Mouse (Mus musculus): Measurements from ENCODE around the gene Ces1g. TPM values are rescaled to one million over a fixed set of nuclear protein-coding genes. Genes with fewer than 3 reads are reported as not detected.

Ces1g gene
- not detected in 2 replicates for polyA plus RNA-seq (2016; fragmentation: Nextera tagmentation; extraction: Ambion mirVana)

DNA sequence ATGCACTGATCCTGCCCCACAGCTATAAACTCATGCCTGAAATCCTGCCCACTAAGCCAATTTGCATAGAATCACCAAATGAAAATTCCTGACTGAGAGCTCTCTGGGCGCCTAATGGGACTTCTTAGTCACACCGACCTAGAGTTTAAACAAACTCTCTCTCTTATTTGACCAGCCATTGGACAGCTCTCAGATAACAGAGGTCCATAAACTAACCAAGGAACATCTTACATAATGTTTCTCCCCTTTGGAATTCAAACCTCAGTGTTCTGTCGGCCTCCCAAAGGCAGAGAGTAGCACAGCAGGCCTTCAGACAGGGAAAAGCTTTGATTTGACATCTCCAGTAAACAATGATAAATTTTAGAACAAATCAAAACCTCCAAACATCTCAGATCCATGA is at the start of gene Ces1g:
TSS of gene Ces1g (minus strand) at position 102 of the 400 bp plus-strand sequence.
- 60% methylated on average over 3 of the region's 3 CpGs for WGBS
- no peak for ATAC-seq (ENCODE audit: low FRiP score, low read depth)
- Histone ChIP-seq H3K27me3 (no peaks in the 10 kb centered on the region), H3K4me2 (replicated peaks) (no peak within 1 kb of the TSS), H3K27ac (replicated peaks) (no peak within 1 kb of the TSS), H3K4me1 (no peaks in the 10 kb centered on the region), H3K36me3 (no peaks in the 10 kb centered on the region), H3K4me3 (no peak within 1 kb of the TSS), H3K9me3 (no peaks in the 10 kb centered on the region), H3K9ac (replicated peaks) (no peak within 1 kb of the TSS)

GRCm38 (mm10) chr8:93379625-93380024 is 42.5 kb upstream of the Ces1g start, which contains the start of gene Ces1h:
Gene Ces1h, minus strand, starts transcription at chr8:93379725.
- Histone ChIP-seq H3K27ac (replicated peaks) (no peak within 1 kb of the TSS), H3K4me1 (no peaks in the 10 kb centered on the region), H3K9me3 (no peaks in the 10 kb centered on the region), H3K9ac (replicated peaks) (no peak within 1 kb of the TSS), H3K27me3 (no peaks in the 10 kb centered on the region), H3K36me3 (no peaks in the 10 kb centered on the region), H3K4me3 (no peak within 1 kb of the TSS), H3K4me2 (replicated peaks) (no peak within 1 kb of the TSS)
- no peak for ATAC-seq (ENCODE audit: low FRiP score, low read depth)
- 86% methylated on average over 4 of the region's 4 CpGs for WGBS

DNA sequence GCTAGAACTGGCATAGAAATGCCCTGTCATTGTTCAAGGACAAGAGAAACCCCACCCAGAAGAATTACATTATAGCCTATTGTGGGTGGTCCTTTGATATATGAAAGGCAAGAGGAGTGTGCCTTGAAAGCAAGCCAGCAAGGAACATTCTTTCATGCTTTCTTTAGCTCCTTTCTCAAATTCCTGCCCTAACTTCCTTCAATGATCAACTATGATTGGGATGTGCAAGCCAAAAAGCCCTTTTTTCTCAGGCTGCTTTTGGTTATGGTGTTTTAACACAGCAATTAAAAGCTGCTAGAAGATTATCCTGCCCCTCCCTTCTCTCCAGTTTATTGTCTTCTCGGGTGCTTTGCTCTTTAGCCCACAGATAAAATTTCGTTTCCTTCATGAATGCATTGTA is 32.4 kb upstream of the Ces1g start:
- Histone ChIP-seq H3K27me3 (no peaks in the 10 kb centered on the region), H3K9ac (replicated peaks) (no peak overlapping the region), H3K4me1 (peaks cover 5% of the 10 kb centered on the region; the same call in 1 of the 2 replicates), H3K9me3 (no peaks in the 10 kb centered on the region), H3K4me2 (replicated peaks) (no peak overlapping the region), H3K27ac (replicated peaks) (no peak overlapping the region), H3K36me3 (no peaks in the 10 kb centered on the region), H3K4me3 (no peak overlapping the region)
- no peak for ATAC-seq (ENCODE audit: low FRiP score, low read depth)
- WGBS: 25% methylated on average over 2 of the region's 2 CpGs

GRCm38 (mm10) chr8:93360113-93360512 is 23.0 kb upstream of the Ces1g start:
- H3K27ac ChIP-seq (replicated peaks): no peak overlapping the region
- H3K4me3 ChIP-seq: no peak overlapping the region
- H3K9me3 ChIP-seq: no peaks in the 10 kb centered on the region
- no peak overlapping the region for H3K4me2 ChIP-seq (replicated peaks)
- no peaks in the 10 kb centered on the region for H3K27me3 ChIP-seq
- no peak overlapping the region for H3K9ac ChIP-seq (replicated peaks)
- no peaks in the 10 kb centered on the region for H3K4me1 ChIP-seq
- no peaks in the 10 kb centered on the region for H3K36me3 ChIP-seq
- no peak for ATAC-seq (ENCODE audit: low FRiP score, low read depth)

DNA sequence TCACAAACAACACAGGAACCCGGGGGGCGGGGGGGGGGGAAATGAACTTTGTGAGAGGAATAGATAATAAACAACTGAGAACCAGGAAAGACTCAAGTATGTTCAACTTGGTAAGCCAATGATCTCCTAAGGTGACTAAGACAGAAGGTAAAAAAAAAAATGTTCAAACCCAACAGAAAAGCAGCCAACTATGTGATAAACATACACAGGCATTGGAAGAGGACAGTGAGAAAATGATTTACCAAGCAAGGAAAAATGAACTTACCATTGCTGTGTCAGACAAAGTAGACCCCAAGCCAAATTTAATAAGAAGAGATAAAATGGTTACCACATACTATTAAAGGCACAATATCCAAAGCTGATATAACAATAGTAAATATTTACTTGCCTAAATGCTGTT is 2.4 kb upstream of the Ces1g start:
- no peak overlapping the region for H3K4me3 ChIP-seq
- no peaks in the 10 kb centered on the region for H3K27me3 ChIP-seq
- no peaks in the 10 kb centered on the region for H3K4me1 ChIP-seq
- ATAC-seq (ENCODE audit: low FRiP score, low read depth): no peak
- 90% methylated on average over 2 of the region's 2 CpGs for WGBS
- no peak overlapping the region for H3K4me2 ChIP-seq (replicated peaks)
- H3K27ac ChIP-seq (replicated peaks): no peak overlapping the region
- H3K9me3 ChIP-seq: no peaks in the 10 kb centered on the region
- no peak overlapping the region for H3K9ac ChIP-seq (replicated peaks)
- H3K36me3 ChIP-seq: no peaks in the 10 kb centered on the region

DNA sequence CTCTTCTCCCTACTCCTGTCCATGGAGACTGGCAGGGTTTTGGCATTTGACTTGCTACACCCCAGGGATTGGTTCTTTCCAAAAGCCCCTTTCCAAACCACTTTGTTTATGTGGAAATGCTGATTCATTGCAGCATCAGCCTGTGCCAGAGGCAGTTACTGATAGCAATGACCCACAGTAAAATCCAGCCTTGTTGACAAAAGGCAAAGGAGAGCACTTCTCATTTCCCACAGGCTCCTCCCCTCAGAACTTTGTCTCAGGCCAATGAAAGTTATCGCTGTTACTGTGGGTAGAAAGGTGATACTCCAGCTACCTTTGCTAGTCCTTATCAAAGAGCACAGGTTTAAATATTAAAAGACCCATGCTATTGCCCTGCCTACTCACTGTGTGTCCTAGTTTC is 4.4 kb downstream of the Ces1g start:
- 86% methylated on average over 1 of the region's 1 CpGs for WGBS
- no peak for ATAC-seq (ENCODE audit: low FRiP score, low read depth)
- Histone ChIP-seq H3K36me3 (no peaks in the 10 kb centered on the region), H3K27me3 (no peaks in the 10 kb centered on the region), H3K4me3 (no peak overlapping the region), H3K27ac (replicated peaks) (no peak overlapping the region), H3K9ac (replicated peaks) (no peak overlapping the region), H3K4me1 (no peaks in the 10 kb centered on the region), H3K9me3 (no peaks in the 10 kb centered on the region), H3K4me2 (replicated peaks) (no peak overlapping the region)

DNA sequence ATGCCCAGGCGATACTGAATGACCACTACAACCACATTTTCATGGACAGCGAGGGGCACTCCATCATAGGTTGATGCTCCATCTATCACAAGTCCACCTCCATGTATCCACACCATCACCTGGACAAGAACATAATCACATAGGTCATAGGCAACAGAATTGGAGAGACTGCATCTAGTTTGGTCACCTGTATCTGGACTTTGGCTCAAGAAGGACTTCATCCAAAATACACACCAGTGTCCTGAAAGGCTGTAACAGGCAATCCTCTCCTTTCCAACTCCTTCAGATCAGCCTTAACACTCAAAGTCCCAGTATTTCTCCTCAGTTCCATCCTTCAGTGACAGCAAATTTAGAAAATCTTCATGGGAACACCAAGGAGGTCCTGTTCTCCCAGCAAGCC is 6.0 kb downstream of the Ces1g start:
- Histone ChIP-seq H3K27ac (replicated peaks) (no peak overlapping the region), H3K36me3 (no peaks in the 10 kb centered on the region), H3K4me2 (replicated peaks) (no peak overlapping the region), H3K9ac (replicated peaks) (no peak overlapping the region), H3K4me1 (no peaks in the 10 kb centered on the region), H3K9me3 (no peaks in the 10 kb centered on the region), H3K4me3 (no peak overlapping the region), H3K27me3 (no peaks in the 10 kb centered on the region)
- 91% methylated on average over 2 of the region's 2 CpGs for WGBS
- ATAC-seq (ENCODE audit: low FRiP score, low read depth): no peak

GRCm38 (mm10) chr8:93325123-93325522 is 12.0 kb downstream of the Ces1g start:
- no peak overlapping the region for H3K4me3 ChIP-seq
- 83% methylated on average over 2 of the region's 2 CpGs for WGBS
- H3K27ac ChIP-seq (replicated peaks): no peak overlapping the region
- no peaks in the 10 kb centered on the region for H3K9me3 ChIP-seq
- no peaks in the 10 kb centered on the region for H3K27me3 ChIP-seq
- ATAC-seq (ENCODE audit: low FRiP score, low read depth): no peak
- no peaks in the 10 kb centered on the region for H3K4me1 ChIP-seq
- H3K4me2 ChIP-seq (replicated peaks): no peak overlapping the region
- H3K9ac ChIP-seq (replicated peaks): no peak overlapping the region
- no peaks in the 10 kb centered on the region for H3K36me3 ChIP-seq

- no peaks in the 10 kb centered on the region for H3K4me1 ChIP-seq
- no peak overlapping the region for H3K4me2 ChIP-seq (replicated peaks)
- WGBS: 85% methylated on average over 2 of the region's 2 CpGs
- no peaks in the 10 kb centered on the region for H3K9me3 ChIP-seq
- no peak for ATAC-seq (ENCODE audit: low FRiP score, low read depth)
- no peak overlapping the region for H3K9ac ChIP-seq (replicated peaks)
- no peak overlapping the region for H3K4me3 ChIP-seq
- no peaks in the 10 kb centered on the region for H3K27me3 ChIP-seq
- H3K36me3 ChIP-seq: no peaks in the 10 kb centered on the region
- H3K27ac ChIP-seq (replicated peaks): no peak overlapping the region
These were observed 20.1 kb downstream of the Ces1g start for GRCm38 (mm10) chr8:93317031-93317430.

GRCm38 (mm10) chr8:93315557-93315956 is 21.6 kb downstream of the Ces1g start:
- WGBS: 76% methylated on average over 2 of the region's 2 CpGs
- H3K27ac ChIP-seq (replicated peaks): no peak overlapping the region
- no peak for ATAC-seq (ENCODE audit: low FRiP score, low read depth)
- no peaks in the 10 kb centered on the region for H3K4me1 ChIP-seq
- H3K9me3 ChIP-seq: no peaks in the 10 kb centered on the region
- H3K4me3 ChIP-seq: no peak overlapping the region
- H3K27me3 ChIP-seq: no peaks in the 10 kb centered on the region
- no peak overlapping the region for H3K9ac ChIP-seq (replicated peaks)
- no peak overlapping the region for H3K4me2 ChIP-seq (replicated peaks)
- no peaks in the 10 kb centered on the region for H3K36me3 ChIP-seq

DNA sequence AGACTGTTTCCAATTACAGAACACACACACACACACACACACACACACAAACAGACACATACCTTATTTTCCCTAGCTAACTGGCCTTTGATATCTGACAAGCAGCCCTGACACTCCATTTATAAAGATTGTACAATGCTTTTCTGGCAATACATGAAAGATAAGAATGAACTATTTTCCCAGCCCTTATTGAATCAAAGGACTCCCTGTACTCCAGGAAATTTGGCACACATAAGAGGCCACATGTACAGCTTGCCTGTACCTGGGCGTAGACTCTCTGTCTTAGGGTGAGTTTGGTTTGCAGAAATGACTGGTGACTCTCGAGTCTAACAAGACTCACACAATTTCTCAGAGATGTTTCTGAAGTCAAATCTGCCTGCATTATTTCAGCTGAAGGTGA is 53.2 kb downstream of the Ces1g start:
- no peak overlapping the region for H3K9ac ChIP-seq (replicated peaks)
- no peak overlapping the region for H3K27ac ChIP-seq (replicated peaks)
- H3K27me3 ChIP-seq: no peaks in the 10 kb centered on the region
- no peak overlapping the region for H3K4me2 ChIP-seq (replicated peaks)
- H3K9me3 ChIP-seq: no peaks in the 10 kb centered on the region
- no peak overlapping the region for H3K4me3 ChIP-seq
- no peaks in the 10 kb centered on the region; the same call in 1 of the 2 replicates for H3K4me1 ChIP-seq
- H3K36me3 ChIP-seq: no peaks in the 10 kb centered on the region
- 87% methylated on average over 2 of the region's 2 CpGs for WGBS
- no peak for ATAC-seq (ENCODE audit: low FRiP score, low read depth)

DNA sequence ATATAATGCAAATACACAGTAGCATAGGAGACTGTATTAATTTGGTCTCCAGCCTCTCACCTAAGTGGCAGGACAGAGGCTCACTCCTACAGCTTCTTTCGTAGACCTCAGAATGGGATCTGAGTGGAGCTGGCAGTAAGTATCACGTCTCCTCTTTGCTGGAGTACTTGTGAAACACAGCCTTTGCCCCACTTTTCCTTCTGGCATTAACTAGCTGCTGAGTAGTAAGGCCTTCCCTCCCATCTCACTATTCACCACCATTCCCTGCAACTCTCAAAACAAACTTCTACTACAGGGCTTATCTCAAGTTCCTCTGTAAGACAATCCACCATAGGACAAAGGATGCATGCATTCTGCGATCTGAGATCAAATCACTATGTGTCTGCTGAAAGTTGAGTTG is 54.8 kb downstream of the Ces1g start:
- no peak for ATAC-seq (ENCODE audit: low FRiP score, low read depth)
- H3K36me3 ChIP-seq: no peaks in the 10 kb centered on the region
- no peaks in the 10 kb centered on the region for H3K9me3 ChIP-seq
- no peaks in the 10 kb centered on the region for H3K27me3 ChIP-seq
- no peak overlapping the region for H3K9ac ChIP-seq (replicated peaks)
- 60% methylated on average over 3 of the region's 3 CpGs for WGBS
- no peak overlapping the region for H3K4me3 ChIP-seq
- no peak overlapping the region for H3K4me2 ChIP-seq (replicated peaks)
- no peaks in the 10 kb centered on the region; the same call in 1 of the 2 replicates for H3K4me1 ChIP-seq
- no peak overlapping the region for H3K27ac ChIP-seq (replicated peaks)

- H3K9me3 ChIP-seq: no peaks in the 10 kb centered on the region
- H3K9ac ChIP-seq (replicated peaks): no peak within 1 kb of the TSS
- H3K4me3 ChIP-seq: no peak within 1 kb of the TSS
- no peaks in the 10 kb centered on the region for H3K27me3 ChIP-seq
- H3K4me2 ChIP-seq (replicated peaks): no peak within 1 kb of the TSS
- ATAC-seq (ENCODE audit: low FRiP score, low read depth): no peak
- no peak within 1 kb of the TSS for H3K27ac ChIP-seq (replicated peaks)
- H3K36me3 ChIP-seq: no peaks in the 10 kb centered on the region
- no peaks in the 10 kb centered on the region; the same call in 1 of the 2 replicates for H3K4me1 ChIP-seq
- 100% methylated on average over 1 of the region's 1 CpGs for WGBS
These were observed 57.6 kb downstream of the Ces1g start, which contains the start of gene Ces1f for GRCm38 (mm10) chr8:93279556-93279955. Gene Ces1f, minus strand, starts transcription at chr8:93279747.

All from midbrain, embryonic 12.5 days (tissue).